Mouse (Mus musculus) midbrain, postnatal 0 days (tissue): ENCODE measurements around the gene Zfyve16. TPM values are rescaled to one million over a fixed set of nuclear protein-coding genes. Genes with fewer than 3 reads are reported as not detected.

Source experiments
- ATAC-seq: fragments of 200-750 bp; cut with Nextera tagmentation; 2 replicates; pipeline ENCODE4 v1.8.0; 2017; ENCODE audit warnings: moderate number of reproducible peaks, mild to moderate bottlenecking, moderate TSS enrichment, moderate library complexity; ENCODE audit not compliant: low FRiP score
- DNase-seq: peaks from one replicate; pipeline ENCODE4 v3.0.0-alpha.2; 2015; ENCODE audit warnings: low spot score
- H3K27ac ChIP-seq: fragments of 300-500 bp; sonication (generic); 2 replicates; pipeline ENCODE4 v1.5.1; 2014; ENCODE audit warnings: low read depth, mild to moderate bottlenecking, low read length, mixed read lengths
- H3K27me3 ChIP-seq: fragments of 300-500 bp; sonication (generic); 2 replicates; pipeline ENCODE4 v1.6.1; 2014; ENCODE audit warnings: low read length, control low read depth, mixed read lengths; ENCODE audit not compliant: insufficient read depth
- H3K36me3 ChIP-seq: fragments of 300-500 bp; sonication (generic); 2 replicates; pipeline ENCODE4 v1.6.1; 2014; ENCODE audit warnings: low read length, control low read depth, mixed read lengths; ENCODE audit not compliant: insufficient read depth
- H3K4me1 ChIP-seq: fragments of 300-500 bp; sonication (generic); 2 replicates; pipeline ENCODE4 v1.6.1; 2014; ENCODE audit warnings: mild to moderate bottlenecking, control low read depth, antibody characterized with exemption, low read length, mixed read lengths; ENCODE audit not compliant: insufficient read depth
- H3K4me2 ChIP-seq: fragments of 300-500 bp; sonication (generic); 2 replicates; pipeline ENCODE4 v1.6.1; 2014; ENCODE audit warnings: low read depth, mild to moderate bottlenecking, low read length, mixed read lengths; ENCODE audit not compliant: poor library complexity, severe bottlenecking
- H3K4me3 ChIP-seq: fragments of 300-500 bp; sonication (generic); 2 replicates; pipeline ENCODE4 v1.5.1; 2014; ENCODE audit warnings: low read depth, mild to moderate bottlenecking, low read length, moderate library complexity
- H3K9ac ChIP-seq: fragments of 300-500 bp; sonication (generic); replicated peaks from 2 replicates; pipeline ENCODE4 v1.6.1; 2014; ENCODE audit warnings: mild to moderate bottlenecking, low read length, moderate library complexity, mixed read lengths; ENCODE audit not compliant: poor library complexity, severe bottlenecking
- H3K9me3 ChIP-seq: fragments of 300-500 bp; sonication (generic); 2 replicates; pipeline ENCODE4 v1.6.1; 2016; ENCODE audit warnings: low read length, control low read depth
- CTCF ChIP-seq: IDR thresholded peaks from 2 replicates; pipeline ENCODE4 v1.5.1; 2016; ENCODE audit warnings: antibody characterized with exemption, mild to moderate bottlenecking
- WGBS: fragments of 180-500 bp; shearing (Covaris S2); extraction: QIAGEN DNeasy Blood & Tissue Kit; methylation state at CpG from one replicate; pipeline ENCODE4 v1.1.7; 2014; 5-methylcytosine and 5-hydroxymethylcytosine counted together
- polyA plus RNA-seq: library from polyadenylated mRNA; unstranded; fragments of >200 nt; fragmentation: Nextera tagmentation; extraction: Ambion mirVana; gene quantifications from 2 replicates; pipeline ENCODE4 v1.2.1, GENCODE M21; 2015
- total RNA-seq: library from RNA; depleted of rRNA; stranded (reverse); fragments of >200 nt; gene quantifications from 2 replicates; pipeline ENCODE4 v1.2.3, GENCODE M21; 2014; rRNA removed

Zfyve16 gene
- total and polyA plus RNA-seq, 2 experiments from 2014 or later, result 6.1 to 18.3 TPM

- TF ChIP-seq CTCF, result no peak
- 95% methylated on average over 7 of the region's 7 CpGs for WGBS
- Histone ChIP-seq H3K36me3 (no peaks in the 10 kb centered on the region), H3K27me3 (no peaks in the 10 kb centered on the region), H3K27ac (no peak overlapping the region), H3K4me3 (no peak overlapping the region), H3K4me2 (no peak overlapping the region), H3K4me1 (no peaks in the 10 kb centered on the region), H3K9ac (no peak overlapping the region), H3K9me3 (no peaks in the 10 kb centered on the region)
- DNase-seq (no peak), ATAC-seq (no peak)
Observed at GRCm38 (mm10) chr13:92446872-92447271, 83.8 kb downstream of the Zfyve16 start.

- no peak overlapping the region for H3K9ac ChIP-seq
- no peak for ATAC-seq
- no peak overlapping the region for H3K27ac ChIP-seq
- H3K9me3 ChIP-seq, result no peaks in the 10 kb centered on the region
- H3K4me3 ChIP-seq, result no peak overlapping the region
- no peak for DNase-seq
- WGBS, result 82% methylated on average over 13 of the region's 13 CpGs
- H3K4me2 ChIP-seq, result no peak overlapping the region
- no peaks in the 10 kb centered on the region for H3K4me1 ChIP-seq
- no peak for TF ChIP-seq CTCF
- H3K36me3 ChIP-seq, result peaks cover 12% of the 10 kb centered on the region; the same call in 1 of the 2 replicates
- no peaks in the 10 kb centered on the region for H3K27me3 ChIP-seq
Observed at GRCm38 (mm10) chr13:92440286-92440685, 90.4 kb downstream of the Zfyve16 start.

GRCm38 (mm10) chr13:92438656-92439055, 92.0 kb downstream of the Zfyve16 start:
- TF ChIP-seq CTCF, result no peak
- WGBS, result 92% methylated on average over 10 of the region's 10 CpGs
- no peak for ATAC-seq

More at GRCm38 (mm10) chr13:92438656-92439055, 92.0 kb downstream of the Zfyve16 start:
- no peaks in the 10 kb centered on the region for H3K27me3 ChIP-seq
- H3K27ac ChIP-seq, result no peak overlapping the region
- no peak overlapping the region for H3K4me2 ChIP-seq
- H3K4me3 ChIP-seq, result no peak overlapping the region
- H3K4me1 ChIP-seq, result no peaks in the 10 kb centered on the region
- H3K9ac ChIP-seq, result no peak overlapping the region
- peaks cover 12% of the 10 kb centered on the region; the same call in 1 of the 2 replicates for H3K36me3 ChIP-seq
- no peak for DNase-seq
- no peaks in the 10 kb centered on the region for H3K9me3 ChIP-seq

Other genes starting within 250 kb of the Zfyve16 start
- not detected in 2 replicates for gene Gm20379, start 224.9 kb downstream of the Zfyve16 start, total RNA-seq
- gene Gm20379, start 224.9 kb downstream of the Zfyve16 start, polyA plus RNA-seq, result 0.30 and 0.45 TPM in 2 replicates
- 2.4 and 3.2 TPM in 2 replicates for gene Dhfr, start 176.1 kb downstream of the Zfyve16 start, total RNA-seq
- gene Dhfr, start 176.1 kb downstream of the Zfyve16 start, polyA plus RNA-seq, result 1.9 and 2.1 TPM in 2 replicates
- gene Msh3, start 175.9 kb downstream of the Zfyve16 start, total RNA-seq, result 18.6 and 28.8 TPM in 2 replicates
- gene Msh3, start 175.9 kb downstream of the Zfyve16 start, polyA plus RNA-seq, result 18.8 and 19.7 TPM in 2 replicates
- 6.8 and 8.1 TPM in 2 replicates for gene Ankrd34b, start 105.0 kb downstream of the Zfyve16 start, total RNA-seq
- gene Ankrd34b, start 105.0 kb downstream of the Zfyve16 start, polyA plus RNA-seq, result 4.2 and 4.8 TPM in 2 replicates
- gene Fam151b, start 46.9 kb downstream of the Zfyve16 start, total RNA-seq, result 6.4 and 7.3 TPM in 2 replicates
- 0.17 TPM in 1 of 2 replicates, not detected in the other for gene Fam151b, start 46.9 kb downstream of the Zfyve16 start, polyA plus RNA-seq
- gene Spz1, start 45.3 kb upstream of the Zfyve16 start, total RNA-seq, result not detected in 2 replicates
- not detected in 2 replicates for gene Spz1, start 45.3 kb upstream of the Zfyve16 start, polyA plus RNA-seq
- gene Serinc5, start 80.2 kb upstream of the Zfyve16 start, total RNA-seq, result 38.4 and 40.7 TPM in 2 replicates
- gene Serinc5, start 80.2 kb upstream of the Zfyve16 start, polyA plus RNA-seq, result 12.8 and 13.5 TPM in 2 replicates